Mouse (Mus musculus) liver, embryonic 14.5 days (tissue): ENCODE results near the gene Gm5142. TPM values are rescaled to one million over a fixed set of nuclear protein-coding genes. Genes with fewer than 3 reads are reported as not detected.
A peak's percentile ranks its signal among the peaks of the same experiment; 100 is the strongest.

Experiments
- ATAC-seq: fragments of 200-750 bp; cut with Nextera tagmentation; 2 replicates; pipeline ENCODE4 v1.8.0; 2017; ENCODE audit warnings: moderate number of reproducible peaks, mild to moderate bottlenecking, moderate library complexity; ENCODE audit not compliant: insufficient read depth
- DNase-seq, 3 experiments: peaks; one replicate each; pipeline ENCODE4 v3.0.0-alpha.2; 2012 to 2013; ENCODE audit warnings: low read depth in 3 of 3, low spot score in 3 of 3
- H3K27ac ChIP-seq: fragments of 300-500 bp; sonication (generic); 2 replicates; pipeline ENCODE4 v1.5.1; 2014; ENCODE audit warnings: moderate library complexity, mild to moderate bottlenecking, control low read depth, inconsistent platforms
- H3K27me3 ChIP-seq: fragments of 300-500 bp; sonication (generic); 2 replicates; pipeline ENCODE4 v1.6.1; 2014; ENCODE audit warnings: mild to moderate bottlenecking, low read length, moderate library complexity; ENCODE audit not compliant: control insufficient read depth, insufficient read depth
- H3K36me3 ChIP-seq: fragments of 300-500 bp; sonication (generic); replicated peaks from 2 replicates; pipeline ENCODE4 v1.6.1; 2014; ENCODE audit warnings: low read depth; ENCODE audit not compliant: control insufficient read depth, insufficient read depth
- H3K4me1 ChIP-seq, 2 experiments: fragments of 200-500 bp in 1 of 2; fragments of 300-500 bp in 1 of 2; sonication (generic) in 1 of 2; replicated peaks; 2 replicates each; pipeline ENCODE4 v1.6.1; 2012 to 2014; ENCODE audit warnings: antibody characterized with exemption in 1 of 2, inconsistent platforms in 1 of 2, low read length in 1 of 2; ENCODE audit not compliant: control insufficient read depth in 2 of 2, insufficient read depth in 2 of 2
- H3K4me2 ChIP-seq: fragments of 300-500 bp; sonication (generic); 2 replicates; pipeline ENCODE4 v1.6.1; 2014; ENCODE audit warnings: low read depth, mild to moderate bottlenecking, control low read depth, moderate library complexity
- H3K4me3 ChIP-seq, 2 experiments: fragments of 200-500 bp in 1 of 2; fragments of 300-500 bp in 1 of 2; sonication (generic) in 1 of 2; 2 replicates each; pipeline ENCODE4 v1.5.1; 2012 to 2014; ENCODE audit warnings: low read depth in 2 of 2, low read length in 2 of 2, mild to moderate bottlenecking in 2 of 2, control low read depth in 1 of 2, inconsistent platforms in 1 of 2, moderate library complexity in 1 of 2; ENCODE audit not compliant: insufficient read depth in 1 of 2
- H3K9ac ChIP-seq: fragments of 300-500 bp; sonication (generic); replicated peaks from 2 replicates; pipeline ENCODE4 v1.6.1; 2014; ENCODE audit warnings: mild to moderate bottlenecking, control low read depth, moderate library complexity
- H3K9me3 ChIP-seq: fragments of 300-500 bp; sonication (generic); 2 replicates; pipeline ENCODE4 v1.6.1; 2016; ENCODE audit warnings: low read length, mixed read lengths; ENCODE audit not compliant: control insufficient read depth
- CTCF ChIP-seq: IDR thresholded peaks from 2 replicates; pipeline ENCODE4 v1.5.1; 2016; ENCODE audit warnings: antibody characterized with exemption, low read depth, control low read depth
- EP300 ChIP-seq: IDR thresholded peaks from 2 replicates; pipeline ENCODE4 v1.6.1; 2016; ENCODE audit warnings: antibody characterized with exemption, low read depth
- WGBS: fragments of 180-500 bp; shearing (Covaris S2); extraction: QIAGEN DNeasy Blood & Tissue Kit; methylation state at CpG from one replicate; pipeline ENCODE4 v1.1.7; 2014; ENCODE audit not compliant: insufficient replicate concordance; 5-methylcytosine and 5-hydroxymethylcytosine counted together
- polyA plus RNA-seq, 2 experiments: library from polyadenylated mRNA; depleted of rRNA in 1 of 2; stranded (reverse) in 1 of 2; unstranded in 1 of 2; fragments of >200 nt; fragmentation: Nextera tagmentation in 1 of 2; extraction: Ambion mirVana in 1 of 2; gene quantifications; 2 replicates each; pipeline versions ENCODE4 v1.2.1 to v1.2.3; 2012 to 2014

Gene Gm5142
- polyA plus RNA-seq, 2 experiments: not detected

DNA sequence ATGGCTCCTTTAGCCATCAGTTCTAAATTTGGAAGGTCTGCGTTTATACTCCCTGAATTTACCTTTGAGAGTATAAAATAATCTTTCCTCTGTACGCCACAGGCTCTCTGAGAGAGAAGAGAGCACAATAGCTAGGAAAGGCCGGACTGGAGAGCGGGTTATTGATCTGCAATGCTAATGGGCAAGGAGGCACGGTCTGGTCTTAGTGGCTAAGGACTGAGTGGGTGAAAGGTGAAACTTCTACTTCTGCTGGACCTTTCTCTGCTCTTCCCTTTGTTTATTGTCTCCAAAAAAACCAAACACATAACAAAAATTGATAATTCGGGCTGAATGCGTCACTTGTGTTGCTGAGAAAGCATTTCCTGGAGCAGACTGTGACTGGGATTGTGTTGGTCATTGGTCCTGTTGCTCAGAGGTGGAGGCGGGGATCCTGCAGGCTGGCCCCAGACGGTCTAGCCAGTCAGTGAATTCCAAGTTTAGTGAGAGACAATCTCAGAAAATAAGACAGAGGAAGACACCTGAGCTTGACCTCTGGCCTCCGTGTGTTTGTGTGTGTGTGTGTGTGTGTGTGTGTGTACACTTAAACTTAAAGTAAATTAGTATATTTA is 27.5 kb upstream of the Gm5142 start:
- no peak for TF ChIP-seq CTCF
- no peak for TF ChIP-seq EP300
- 68% methylated on average over 10 of the region's 10 CpGs for WGBS
- Histone ChIP-seq H3K27ac (no peak overlapping the region), H3K36me3 (no peaks in the 10 kb centered on the region), H3K9me3 (no peaks in the 10 kb centered on the region), H3K27me3 (no peaks in the 10 kb centered on the region), H3K9ac (no peak overlapping the region), H3K4me2 (no peak overlapping the region), H3K4me1 (peaks cover 0 to 14% of the 10 kb centered on the region in 2 experiments), H3K4me3 (no peak overlapping the region)
- ATAC-seq (no peak), DNase-seq (no peak)

DNA sequence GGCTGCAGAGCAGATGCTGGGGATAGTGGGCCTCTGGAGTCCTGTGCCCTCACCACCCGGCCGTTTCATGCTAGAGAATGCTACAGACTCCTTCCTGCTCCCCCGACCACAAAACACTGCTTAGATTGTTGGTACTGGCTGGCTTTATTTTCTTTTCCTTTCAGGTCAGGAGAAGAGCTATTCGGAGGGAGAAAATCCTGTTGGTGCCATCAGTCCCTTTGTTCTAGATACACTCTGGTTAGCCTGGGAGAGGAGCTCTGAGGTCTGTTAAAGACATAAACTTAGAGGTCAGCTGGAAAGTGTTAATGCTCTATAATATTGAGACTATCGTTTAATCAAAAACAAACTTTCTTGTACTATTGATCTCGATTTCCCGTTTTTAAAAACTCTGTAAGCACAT is 26.9 kb upstream of the Gm5142 start:
- H3K4me2 ChIP-seq: no peak overlapping the region
- no peak for ATAC-seq
- TF ChIP-seq CTCF: no peak
- no peak for TF ChIP-seq EP300
- DNase-seq: no peak
- H3K36me3 ChIP-seq: no peaks in the 10 kb centered on the region
- no peak overlapping the region for H3K27ac ChIP-seq
- no peaks in the 10 kb centered on the region for H3K27me3 ChIP-seq
- WGBS: 53% methylated on average over 7 of the region's 7 CpGs
- no peak overlapping the region for H3K4me3 ChIP-seq
- no peak overlapping the region for H3K9ac ChIP-seq
- no peaks in the 10 kb centered on the region for H3K9me3 ChIP-seq
- H3K4me1 ChIP-seq: peaks cover 0 to 17% of the 10 kb centered on the region in 2 experiments

DNA sequence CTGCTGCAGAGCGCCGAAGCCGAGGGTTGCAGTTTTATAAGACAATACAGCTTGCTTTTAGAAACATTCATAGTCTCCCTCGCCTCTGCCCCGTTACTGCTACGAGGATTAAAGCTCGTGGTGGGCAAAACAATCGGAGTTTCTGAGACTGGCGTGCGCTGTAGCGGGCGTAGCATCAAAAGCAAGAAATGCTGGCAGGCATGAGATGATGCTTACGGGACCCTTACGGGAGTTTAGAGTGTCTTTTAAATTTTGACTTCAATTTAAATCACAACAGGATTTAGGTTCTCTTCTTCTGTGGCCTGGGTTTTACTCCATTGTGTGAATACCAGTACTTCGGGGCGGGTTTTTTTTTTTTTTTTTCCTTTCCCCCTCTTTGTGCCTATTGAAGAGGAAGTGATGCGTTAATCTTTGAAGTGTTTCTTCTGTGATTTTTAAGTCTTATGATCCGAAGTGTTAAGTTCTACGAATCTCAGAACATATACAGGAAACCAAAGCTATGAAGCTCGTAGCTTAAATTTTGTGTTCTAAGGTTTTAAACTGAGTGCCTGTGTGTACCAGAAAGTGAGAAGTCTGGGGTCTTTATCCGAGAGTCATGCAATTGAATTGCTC is 23.2 kb upstream of the Gm5142 start:
- H3K36me3 ChIP-seq: no peaks in the 10 kb centered on the region
- peak overlapping the region; percentile 84 for H3K27ac ChIP-seq
- peak overlapping the region; percentile 83 for H3K9ac ChIP-seq
- H3K4me1 ChIP-seq: peaks cover 0 to 18% of the 10 kb centered on the region in 2 experiments
- 3% methylated on average over 21 of the region's 21 CpGs for WGBS
- DNase-seq (no peak), ATAC-seq (peak; percentile 0; the same call in 1 of the 2 replicates)
- peak overlapping the region; percentile 80 to 94 for H3K4me3 ChIP-seq
- H3K27me3 ChIP-seq: no peaks in the 10 kb centered on the region
- peak overlapping the region; percentile 96 for H3K4me2 ChIP-seq
- TF ChIP-seq CTCF (no peak), EP300 (no peak)
- no peaks in the 10 kb centered on the region for H3K9me3 ChIP-seq

DNA sequence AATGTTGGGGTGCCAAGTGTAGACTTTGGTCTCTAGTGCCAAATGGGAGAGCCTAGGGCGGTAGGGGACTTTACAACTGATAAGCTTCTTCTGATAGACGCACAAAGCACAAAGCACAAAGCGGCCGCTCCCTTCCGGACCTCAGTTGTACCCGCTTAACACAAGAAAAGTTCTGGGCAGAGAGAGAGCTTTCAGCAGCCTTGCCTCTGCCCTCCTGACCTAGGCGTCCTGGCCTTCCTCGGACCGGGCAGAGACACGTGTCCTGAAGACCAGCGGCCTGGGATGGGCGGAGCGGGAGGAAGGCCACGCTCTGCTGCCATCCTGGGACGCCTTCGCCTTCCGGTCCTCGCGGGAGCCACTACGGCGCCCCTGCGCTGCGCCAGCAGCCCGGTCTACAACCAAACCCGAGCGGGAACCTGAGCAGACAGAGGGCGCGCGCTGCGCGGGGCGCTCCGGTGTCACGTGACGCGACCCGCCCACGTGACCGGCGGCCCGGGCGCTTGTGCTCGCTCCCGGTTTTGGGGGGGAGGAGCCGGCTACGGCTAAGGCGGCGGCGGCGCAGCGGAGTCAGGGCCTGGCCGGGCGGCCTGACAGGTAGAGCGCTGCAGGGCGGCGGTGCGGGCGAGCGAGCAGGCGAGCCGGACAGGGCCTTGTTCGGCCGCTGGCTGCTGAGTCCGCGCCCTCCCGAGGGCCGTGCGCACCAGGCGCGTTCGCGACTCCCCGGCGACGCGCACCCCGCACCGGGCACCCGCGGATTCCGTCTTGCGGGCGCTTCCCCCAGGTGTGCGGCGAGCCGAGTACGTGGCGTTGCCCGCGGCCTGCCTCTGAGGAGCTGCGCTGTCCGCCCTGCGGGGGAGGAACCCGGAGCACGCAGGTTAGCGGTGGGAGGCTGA is 22.4 kb upstream of the Gm5142 start, which contains the start of gene Rcbtb1:
Rcbtb1 (plus strand) TSS at position 499 of the 893 bp plus-strand sequence.
- peak within 1 kb of the TSS; percentile 96 for H3K4me2 ChIP-seq
- H3K27me3 ChIP-seq: no peaks in the 10 kb centered on the region
- H3K4me3 ChIP-seq: peak within 1 kb of the TSS; percentile 80 to 94
- H3K36me3 ChIP-seq: no peaks in the 10 kb centered on the region
- under 1% methylated on average over 96 of the region's 96 CpGs for WGBS
- DNase-seq (peak; percentile 83 to 85 (median 84)), ATAC-seq (peak; percentile 94)
- H3K27ac ChIP-seq: peak within 1 kb of the TSS; percentile 84
- no peaks in the 10 kb centered on the region for H3K9me3 ChIP-seq
- peaks cover 0 to 15% of the 10 kb centered on the region in 2 experiments for H3K4me1 ChIP-seq
- TF ChIP-seq CTCF: peak; percentile 65
- TF ChIP-seq EP300: no peak; the same call in 1 of the 2 replicates
- H3K9ac ChIP-seq: peak within 1 kb of the TSS; percentile 83

DNA sequence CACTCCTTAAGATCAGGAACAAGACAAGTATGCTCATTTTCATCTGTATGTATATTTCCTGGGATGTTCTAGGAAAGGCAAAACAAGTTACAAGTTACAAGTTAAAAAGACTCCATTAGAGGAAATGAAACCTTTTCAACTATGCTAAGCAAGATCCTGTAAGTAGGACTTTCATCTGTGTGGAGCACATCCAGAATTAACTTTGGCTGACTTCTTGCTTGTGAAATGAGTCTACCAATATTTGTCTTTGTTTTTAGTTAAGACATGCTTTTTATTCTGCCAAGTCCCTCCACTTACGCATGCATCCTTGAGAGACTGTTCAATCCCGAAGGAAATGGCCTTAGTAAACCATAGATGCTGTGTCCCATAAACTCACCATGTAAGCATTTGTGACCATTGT is 7.6 kb upstream of the Gm5142 start:
- no peaks in the 10 kb centered on the region for H3K36me3 ChIP-seq
- no peaks in the 10 kb centered on the region; a peak in 1 of 4 replicates for H3K4me1 ChIP-seq
- no peak for TF ChIP-seq CTCF
- no peak for TF ChIP-seq EP300
- ATAC-seq: no peak
- 57% methylated on average over 2 of the region's 2 CpGs for WGBS
- no peaks in the 10 kb centered on the region for H3K27me3 ChIP-seq
- no peak for DNase-seq
- no peaks in the 10 kb centered on the region for H3K9me3 ChIP-seq
- no peak overlapping the region for H3K4me3 ChIP-seq
- no peak overlapping the region for H3K9ac ChIP-seq
- H3K4me2 ChIP-seq: no peak overlapping the region
- no peak overlapping the region for H3K27ac ChIP-seq
